Mouse (Mus musculus): Measurements from ENCODE around the gene Atp5s.
A peak's percentile ranks its signal among the peaks of the same experiment; 100 is the strongest.

The Atp5s gene

DNA sequence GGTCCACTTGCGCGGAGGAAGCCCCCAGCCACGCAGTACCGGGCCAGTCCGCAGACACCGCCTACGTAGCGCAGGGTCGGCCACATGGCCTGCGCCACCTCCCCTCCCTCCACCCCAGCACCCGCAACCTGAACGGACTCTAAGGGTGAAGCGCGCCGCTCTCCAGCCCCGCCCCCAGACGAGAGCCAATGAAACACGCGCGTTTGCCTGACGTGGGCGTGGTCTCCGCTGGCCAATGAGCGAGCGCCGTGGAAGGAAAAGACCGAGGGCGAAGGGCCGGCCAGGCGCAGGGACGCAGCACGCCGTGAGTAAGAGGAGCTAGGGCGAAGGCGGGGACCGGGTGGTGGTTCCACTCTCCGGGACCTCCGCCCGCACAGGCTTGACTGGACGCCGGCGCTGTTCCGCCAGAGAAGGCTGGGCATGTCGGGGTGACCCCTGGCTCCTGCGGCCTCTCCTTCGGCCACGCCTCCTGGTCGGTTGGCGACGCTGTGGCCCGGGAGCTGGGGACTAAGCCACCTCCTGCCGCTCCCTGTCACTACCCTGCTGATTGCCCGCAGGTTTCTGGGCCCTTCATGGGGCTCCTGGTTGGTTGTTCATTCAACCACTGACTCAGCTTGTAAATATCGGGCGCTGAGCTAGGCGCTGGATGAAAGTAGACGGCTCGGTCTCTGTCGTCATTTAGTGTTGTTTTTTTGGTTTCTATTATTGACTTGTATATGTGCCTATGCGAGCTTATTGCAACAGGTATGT lies at the start of gene Atp5s, which contains the start of gene L2hgdh:
TSS of gene Atp5s (plus strand) at position 240 of the 750 bp plus-strand sequence.
TSS of gene L2hgdh (minus strand) at position 163 of the 750 bp plus-strand sequence.
- DNase-seq (ENCODE audit: extremely low read depth, insufficient read length, low spot score), result peak; percentile 97

DNA sequence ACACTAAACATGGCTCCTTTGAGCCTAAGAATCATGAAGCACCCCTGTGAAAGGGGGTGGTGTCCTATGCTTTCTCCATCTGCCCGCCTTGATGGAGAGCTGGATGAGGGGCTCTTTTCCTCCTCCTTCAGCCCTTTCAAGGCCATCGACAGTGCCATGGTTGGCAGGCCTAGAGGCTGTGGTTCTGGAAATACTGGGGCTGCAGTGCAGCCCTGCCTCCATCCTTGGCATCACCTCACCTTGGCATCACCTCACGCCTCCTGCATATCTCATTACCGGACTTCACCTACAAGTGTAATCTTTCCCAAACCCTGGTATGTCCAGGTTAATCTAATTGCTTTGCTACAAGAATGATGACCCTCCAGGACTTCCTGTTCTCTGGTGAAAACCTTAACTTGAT lies 48.6 kb upstream of the Atp5s start:
- no peak for DNase-seq (ENCODE audit: extremely low read depth, insufficient read length, low spot score)

DNA sequence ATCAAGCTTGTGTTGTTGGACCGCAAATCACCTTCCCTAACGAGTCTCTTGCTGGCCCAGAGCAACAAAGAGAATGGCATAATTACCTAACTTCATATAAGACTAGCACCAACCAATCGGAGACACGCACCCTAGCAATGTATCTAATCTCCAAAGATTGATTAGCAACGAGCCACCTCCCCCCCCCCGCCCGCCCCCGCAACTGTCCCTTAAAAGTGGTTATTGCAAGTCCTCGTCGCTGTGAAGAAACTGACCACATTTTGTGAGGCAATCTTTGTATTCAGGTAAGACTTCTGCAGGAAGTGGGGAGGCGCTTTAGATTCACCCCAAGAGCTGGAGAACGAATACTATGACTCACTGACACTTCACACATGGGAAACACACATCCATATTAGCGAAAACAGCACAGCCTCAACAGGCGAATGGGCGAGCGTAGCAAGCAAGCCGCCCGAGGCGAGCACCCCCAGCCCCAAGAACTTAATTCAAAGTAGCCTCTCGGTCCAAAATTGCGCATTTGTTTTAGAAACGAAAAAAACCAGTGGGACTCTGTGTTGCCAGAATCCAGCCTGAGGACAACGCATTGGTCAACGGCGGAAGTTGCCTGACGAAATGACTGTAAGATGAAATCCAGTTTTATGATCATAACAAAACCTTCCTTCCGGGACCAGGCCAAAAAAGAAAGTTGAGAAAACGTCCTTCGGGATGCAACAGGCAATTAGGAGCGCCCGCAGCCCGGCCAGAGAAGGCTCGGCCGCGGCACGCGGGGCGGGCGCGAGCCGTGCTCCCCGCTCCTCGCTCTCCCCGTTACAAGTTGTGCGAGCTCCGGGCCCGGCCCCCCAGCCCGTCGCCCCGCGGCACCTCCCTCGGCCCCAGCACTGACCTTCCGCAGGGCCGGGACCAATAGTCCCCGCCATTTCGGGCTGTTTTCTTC lies 43.9 kb upstream of the Atp5s start:
- DNase-seq (ENCODE audit: extremely low read depth, insufficient read length, low spot score), result peak; percentile 79

DNA sequence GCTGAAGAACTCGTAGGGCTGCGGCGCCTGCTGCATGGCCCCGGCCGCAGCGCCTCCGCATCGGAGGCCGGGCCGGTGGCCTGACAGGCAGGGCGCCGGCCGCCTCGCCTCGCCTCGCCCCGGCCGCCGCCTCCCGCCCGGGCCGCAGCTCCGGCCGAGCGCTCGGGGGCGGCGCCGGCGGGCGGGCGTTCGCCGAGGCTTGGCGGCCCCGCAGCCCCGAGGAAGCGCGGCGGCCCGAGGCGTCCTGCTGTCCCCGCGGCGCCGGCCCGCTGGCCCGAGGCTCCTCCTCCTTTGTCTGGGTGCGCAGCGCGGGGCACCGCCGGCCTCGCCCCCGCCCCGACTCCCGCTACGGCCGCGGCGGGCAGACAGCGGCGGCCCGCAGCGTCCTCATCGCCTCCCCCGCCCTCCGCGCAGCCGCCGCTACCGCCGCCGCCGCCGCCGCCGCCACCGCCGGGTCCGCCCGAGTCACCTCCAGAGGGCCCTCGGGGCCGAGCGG lies 43.1 kb upstream of the Atp5s start, which contains the start of gene Sos2:
TSS of gene Sos2 (minus strand) at position 287 of the 496 bp plus-strand sequence.
- DNase-seq (ENCODE audit: extremely low read depth, insufficient read length, low spot score), result peak; percentile 52

DNA sequence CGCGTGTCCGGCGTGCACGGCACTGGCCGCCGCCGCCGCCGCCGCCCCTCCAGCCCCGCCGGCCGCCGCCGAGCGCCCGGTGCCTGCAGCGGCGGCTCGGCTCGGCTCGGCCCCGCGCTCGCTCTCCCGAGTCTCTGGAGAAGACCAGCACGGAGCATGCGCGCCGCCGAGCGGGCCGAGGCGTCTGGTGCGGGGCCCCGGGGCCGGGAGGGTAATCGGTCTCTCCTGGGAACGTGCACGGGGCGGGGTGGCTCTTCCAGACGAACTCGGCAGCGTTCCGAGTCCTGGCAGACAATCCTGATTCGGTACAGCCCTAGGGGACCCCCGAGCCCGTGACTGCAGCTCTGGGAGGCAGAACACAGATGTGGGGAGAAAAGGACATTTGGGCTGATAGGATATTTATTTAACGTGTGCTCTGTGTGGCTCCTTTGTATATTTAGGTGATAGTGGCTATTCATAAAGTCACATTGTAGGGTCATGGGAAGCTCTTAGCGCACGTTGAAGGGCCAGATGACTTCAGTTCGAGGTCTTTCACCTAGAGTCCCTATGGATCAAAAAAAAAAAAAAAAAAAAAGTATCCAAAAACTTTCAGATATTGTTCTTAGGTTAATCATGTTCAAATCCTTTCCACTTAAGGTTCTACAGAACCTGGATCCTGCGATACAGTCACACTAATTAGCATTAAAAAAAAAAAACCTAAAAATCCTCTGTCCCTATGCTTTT lies 42.5 kb upstream of the Atp5s start:
- peak; percentile 85 for DNase-seq (ENCODE audit: extremely low read depth, insufficient read length, low spot score)

DNA sequence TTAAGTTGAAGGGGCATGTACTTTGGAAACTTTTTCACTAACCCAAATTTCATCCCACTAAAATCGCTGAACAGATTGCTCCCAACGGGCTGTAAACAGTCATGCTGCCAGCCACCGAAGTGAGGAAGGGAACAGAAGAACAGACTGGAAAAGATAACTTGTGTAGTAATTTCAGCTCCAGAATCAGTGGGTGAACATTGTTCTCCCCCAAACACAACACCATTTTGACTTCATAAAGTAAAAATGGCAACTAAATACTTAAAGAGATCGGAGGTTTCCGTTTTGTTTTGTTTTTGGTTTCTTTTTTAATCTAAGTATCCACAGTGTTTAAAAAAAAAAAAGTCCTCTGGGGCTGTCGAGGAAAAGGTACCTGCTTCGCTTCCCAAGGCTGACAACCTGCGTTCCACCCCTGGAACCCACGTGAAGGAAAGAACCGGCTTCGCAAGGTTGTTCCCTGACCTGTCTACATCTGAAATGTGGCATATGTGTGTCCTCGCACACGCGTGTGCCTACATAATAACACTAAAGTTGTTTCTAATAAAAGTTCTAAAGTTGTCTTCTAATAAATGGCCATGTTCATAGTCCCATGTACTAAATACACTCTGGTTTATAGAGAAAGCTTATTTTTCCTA lies 41.8 kb upstream of the Atp5s start:
- peak; percentile 8 for DNase-seq (ENCODE audit: extremely low read depth, insufficient read length, low spot score)

DNA sequence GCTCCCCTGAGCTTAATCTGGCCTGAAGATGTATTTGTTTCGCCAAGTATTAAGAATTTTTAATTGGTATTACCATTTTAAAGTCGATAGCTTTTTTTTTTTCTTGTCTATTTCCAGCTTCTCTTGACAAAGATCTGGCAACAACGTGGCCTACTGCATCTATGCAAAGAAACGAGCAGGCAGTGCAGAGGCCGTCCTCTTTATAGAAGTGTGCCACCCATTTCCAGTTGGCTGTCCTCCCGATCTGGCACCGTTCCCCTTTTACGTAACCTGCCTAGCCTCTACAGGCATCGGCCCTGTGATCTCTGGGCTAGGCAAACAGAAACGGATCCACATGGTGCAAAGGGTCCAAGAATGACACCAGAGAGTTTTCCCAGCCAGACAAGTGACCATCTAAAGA lies 41.2 kb upstream of the Atp5s start:
- DNase-seq (ENCODE audit: extremely low read depth, insufficient read length, low spot score), result peak; percentile 65

DNA sequence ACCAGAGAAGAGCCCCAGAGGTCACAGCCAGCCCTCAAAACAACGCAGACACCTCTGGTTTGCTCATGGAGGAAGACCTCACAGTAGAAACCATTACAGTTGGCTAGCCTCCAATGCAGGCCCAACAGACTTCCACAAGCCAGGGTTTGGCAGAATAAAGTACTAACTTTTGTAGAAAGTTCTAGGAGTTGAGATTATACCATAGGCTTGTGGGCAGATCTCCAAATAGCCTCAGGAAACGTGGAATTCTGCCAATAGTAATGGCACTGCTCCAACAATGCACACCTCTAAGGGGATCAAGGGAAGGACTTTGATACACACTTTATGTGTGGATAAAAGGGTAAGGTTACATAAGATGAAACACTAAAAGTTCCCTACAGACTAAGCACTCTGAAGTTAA lies 36.4 kb upstream of the Atp5s start:
- DNase-seq (ENCODE audit: extremely low read depth, insufficient read length, low spot score), result no peak

DNA sequence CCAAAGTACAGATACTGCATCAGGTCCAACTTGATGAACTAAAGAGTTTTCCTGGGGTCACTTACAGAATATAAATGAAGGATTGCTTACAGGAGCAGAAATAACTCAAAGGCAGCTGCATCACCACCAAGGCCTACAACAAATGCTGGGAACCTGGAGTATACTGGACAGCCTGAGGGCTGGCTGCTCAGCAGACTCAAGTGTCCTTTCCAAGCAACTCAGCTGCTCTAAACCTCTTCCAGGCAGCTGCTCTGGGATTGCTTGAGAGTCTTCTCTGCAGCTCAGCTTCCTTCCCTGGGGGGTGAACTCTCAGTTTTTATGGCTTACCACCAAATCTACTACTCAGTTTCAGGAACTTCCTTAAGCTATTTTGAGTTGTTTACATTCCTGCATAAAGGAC lies 35.7 kb upstream of the Atp5s start:
- no peak for DNase-seq (ENCODE audit: extremely low read depth, insufficient read length, low spot score)

DNA sequence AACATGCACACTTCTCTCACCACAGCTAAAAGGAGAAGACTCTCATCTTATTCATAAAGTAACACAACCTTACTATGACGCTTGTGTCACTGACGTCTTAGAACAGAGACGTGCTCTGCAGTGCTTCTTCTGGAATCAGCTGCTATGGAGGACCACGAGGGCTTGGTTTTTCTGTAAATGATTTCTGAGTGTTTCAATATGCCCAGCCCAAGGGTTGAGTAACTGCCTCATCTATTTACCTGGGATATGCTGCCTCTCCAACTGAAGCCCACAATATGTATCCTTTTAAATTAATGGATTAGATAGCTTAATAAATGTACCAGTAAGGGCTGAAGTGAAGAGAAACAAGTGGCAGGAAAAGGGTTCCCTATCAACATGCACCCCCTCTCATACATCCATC lies 34.0 kb upstream of the Atp5s start:
- no peak for DNase-seq (ENCODE audit: extremely low read depth, insufficient read length, low spot score)

DNA sequence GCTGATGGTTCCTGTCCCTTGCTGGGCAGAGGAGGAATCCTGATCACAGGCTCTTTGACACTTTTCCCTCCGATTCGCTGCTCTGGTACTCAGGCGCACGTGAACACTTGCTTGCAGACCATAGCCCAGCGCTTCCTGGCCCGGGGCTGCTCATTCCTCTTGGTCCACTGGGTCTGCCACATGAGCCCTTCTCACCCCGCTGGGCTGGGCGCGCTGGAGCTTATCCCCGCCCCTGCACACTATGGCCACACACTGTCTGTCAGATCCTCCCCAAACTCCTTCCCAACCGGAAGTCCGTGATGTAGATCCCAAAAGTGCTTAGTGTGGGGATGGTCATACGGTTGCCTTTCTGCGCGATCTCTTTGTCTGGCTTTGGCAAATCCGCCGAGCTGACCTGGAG lies 31.3 kb upstream of the Atp5s start:
- DNase-seq (ENCODE audit: extremely low read depth, insufficient read length, low spot score), result no peak

DNA sequence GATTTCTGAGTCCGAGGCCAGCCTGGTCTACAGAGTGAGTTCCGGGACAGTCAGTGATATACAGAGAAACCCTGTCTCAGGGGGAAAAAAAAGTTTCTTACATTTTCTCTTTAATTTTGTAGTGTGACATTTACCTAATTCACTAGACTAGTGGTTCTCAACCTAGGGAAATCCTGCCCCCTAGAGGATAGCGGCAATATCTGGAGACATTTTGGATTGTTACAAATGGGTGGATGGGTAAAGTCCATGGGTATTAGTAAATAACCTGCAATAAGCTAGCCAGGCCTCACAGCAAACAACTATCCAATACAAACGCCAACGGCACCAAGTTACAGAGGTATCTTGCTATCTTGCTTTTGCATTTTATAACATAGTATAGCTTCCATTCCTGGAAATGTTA lies 28.0 kb upstream of the Atp5s start:
- no peak for DNase-seq (ENCODE audit: extremely low read depth, insufficient read length, low spot score)

DNA sequence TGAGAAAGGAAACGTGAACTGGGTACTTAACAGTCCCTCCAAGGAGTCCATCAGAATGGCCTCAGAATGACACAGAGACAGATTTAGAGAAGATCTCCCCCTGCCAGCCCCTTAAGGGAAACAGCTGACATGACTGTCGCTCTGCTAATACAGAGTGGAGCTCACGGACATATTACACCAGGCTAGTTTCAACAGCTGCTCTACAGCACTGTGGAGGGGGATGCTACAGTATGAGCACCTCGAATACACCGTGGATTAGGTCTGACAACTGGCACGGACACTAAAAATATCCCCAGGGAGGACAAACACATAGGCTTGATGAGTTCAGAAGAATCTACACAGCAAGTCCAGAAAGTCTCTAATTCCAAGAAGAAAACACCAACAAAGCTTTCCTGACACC lies 26.4 kb upstream of the Atp5s start:
- no peak for DNase-seq (ENCODE audit: extremely low read depth, insufficient read length, low spot score)

DNA sequence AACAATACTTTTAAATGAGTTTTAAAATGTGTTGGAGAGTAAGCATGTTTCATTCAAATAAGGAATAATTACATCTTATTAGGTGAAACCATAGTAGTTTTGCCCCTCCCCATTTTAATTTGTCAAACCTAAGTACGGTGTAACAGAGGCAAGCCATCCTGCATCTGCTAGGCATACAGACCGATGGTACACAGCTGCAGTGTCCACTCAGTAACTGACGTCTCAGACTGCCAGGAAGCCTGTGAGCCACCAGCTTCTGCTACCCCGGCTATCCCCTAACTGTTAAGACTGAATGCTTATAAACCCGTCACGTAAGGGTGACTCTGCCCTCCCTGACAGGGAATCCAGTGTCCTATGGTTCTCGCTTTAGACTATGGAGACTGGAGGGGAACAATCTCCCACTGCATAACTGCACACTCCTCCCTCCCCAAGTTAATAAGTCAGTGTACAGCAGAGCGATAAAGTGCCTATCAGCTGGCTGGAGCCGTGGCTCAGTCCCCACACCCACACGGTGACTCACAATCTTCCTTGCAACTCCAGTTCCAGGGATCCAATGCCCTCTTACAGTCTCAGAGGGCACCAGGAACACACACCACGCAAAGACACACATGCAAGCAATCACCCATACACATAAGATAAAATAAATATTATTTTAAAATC lies 19.8 kb upstream of the Atp5s start:
- DNase-seq (ENCODE audit: extremely low read depth, insufficient read length, low spot score), result no peak

DNA sequence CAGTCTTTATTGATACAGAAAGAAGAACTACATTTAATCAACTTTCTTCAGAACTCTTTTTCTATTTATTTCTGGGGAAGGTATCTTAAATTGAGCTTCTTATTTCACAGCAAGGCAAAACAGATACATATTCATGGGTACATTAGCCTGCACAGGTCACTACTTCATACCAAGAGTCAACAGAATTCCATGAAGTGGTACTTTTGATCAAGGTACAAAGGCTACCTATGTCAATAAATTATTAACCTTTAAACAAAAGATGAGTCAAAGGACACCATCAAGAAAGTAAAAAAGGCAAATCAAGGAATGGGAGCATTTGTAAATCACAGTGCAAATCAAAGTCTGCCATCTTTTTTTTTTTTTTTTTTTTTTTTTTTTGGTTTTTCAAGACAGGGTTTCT lies 11.1 kb upstream of the Atp5s start:
- no peak for DNase-seq (ENCODE audit: extremely low read depth, insufficient read length, low spot score)

DNA sequence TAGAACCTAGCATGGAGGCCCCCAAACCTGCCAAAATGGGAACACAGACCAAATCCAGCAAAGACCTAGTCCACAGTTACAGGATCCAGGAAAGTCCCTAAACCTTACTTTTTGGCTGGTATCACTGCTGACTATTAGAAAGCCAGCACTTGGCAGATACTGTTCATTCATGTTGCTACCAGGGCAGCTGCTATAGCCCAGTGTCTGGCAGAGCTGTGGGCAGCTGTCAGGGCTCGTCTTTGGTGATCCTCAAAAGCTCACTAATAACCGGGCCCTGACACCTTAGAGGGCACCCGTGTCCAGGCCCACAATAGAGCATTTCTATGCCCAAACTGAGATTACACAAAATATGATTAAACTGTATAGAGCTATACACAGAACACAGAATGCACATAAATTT lies 1.9 kb upstream of the Atp5s start:
- no peak for DNase-seq (ENCODE audit: extremely low read depth, insufficient read length, low spot score)

DNA sequence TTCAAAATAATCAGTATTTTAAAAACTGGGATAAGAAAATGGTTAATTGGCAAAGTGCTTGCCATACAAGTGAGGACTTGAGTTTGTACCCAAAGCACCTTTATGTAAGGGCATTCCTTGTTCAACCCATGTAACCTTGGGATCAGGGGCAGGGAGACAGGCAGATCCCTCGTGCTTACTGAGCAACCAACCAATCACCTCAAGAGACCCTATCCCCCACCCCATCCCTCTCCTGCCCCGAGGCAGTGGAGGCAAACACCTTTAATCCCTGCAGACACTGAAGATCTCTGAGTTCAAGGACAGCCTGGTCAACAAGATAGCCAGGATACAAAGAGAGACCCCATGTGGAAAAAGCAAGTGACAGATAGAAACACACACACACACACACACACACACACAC lies 1.4 kb upstream of the Atp5s start:
- no peak for DNase-seq (ENCODE audit: extremely low read depth, insufficient read length, low spot score)

DNA sequence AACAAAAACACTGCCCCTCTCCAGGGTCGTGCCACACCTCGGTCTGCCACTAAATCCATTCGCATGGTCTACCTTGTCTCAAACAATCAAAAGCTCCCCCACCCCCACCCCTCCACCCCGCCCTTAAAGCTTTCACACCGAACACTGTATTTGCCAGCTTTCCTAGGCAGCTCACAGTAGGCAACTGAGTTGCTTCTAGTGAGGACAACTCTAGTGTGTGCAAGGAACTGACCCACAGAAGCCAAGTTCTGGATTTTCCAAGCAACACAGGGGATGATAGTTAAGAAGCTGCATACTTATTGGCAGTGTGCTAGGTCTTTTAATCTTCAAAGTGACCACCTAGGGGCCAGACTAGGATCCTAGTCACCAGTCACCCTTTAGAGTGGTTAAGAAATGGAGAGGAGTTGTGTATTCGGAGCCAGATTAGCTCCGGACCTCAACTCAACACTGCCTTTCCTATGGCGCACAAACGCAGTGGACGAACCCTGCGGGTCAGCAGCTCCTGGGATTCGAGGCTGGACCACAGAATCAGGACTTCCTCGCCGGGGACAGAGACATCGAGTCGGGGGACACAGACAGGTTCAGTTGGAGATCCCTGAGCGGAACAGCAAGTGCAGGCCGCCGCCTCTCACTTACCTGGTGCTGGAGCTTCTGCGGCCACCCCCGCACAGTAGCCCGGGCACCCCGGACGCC lies 586 bp upstream of the Atp5s start:
- DNase-seq (ENCODE audit: extremely low read depth, insufficient read length, low spot score), result no peak

DNA sequence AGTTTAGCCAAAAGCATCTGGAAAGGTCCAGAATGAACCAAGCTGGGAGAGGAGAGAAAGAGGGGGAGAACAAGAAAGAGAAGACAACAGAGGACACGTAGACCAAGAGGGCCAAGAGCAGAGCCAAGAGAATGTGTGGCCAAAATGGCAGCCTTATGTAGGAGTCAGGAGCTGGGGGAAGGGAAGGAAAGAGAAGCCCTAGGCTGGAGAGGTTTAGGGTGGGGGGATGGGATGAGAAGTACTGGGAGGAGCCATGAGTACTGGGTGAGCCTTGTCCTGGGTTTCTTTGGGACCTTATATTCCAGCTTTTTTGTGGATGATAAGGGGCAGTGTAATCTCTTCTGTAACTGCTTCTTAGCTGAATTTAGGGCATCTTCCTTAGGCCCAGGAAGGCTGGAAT lies 4.5 kb downstream of the Atp5s start:
- DNase-seq (ENCODE audit: extremely low read depth, insufficient read length, low spot score), result no peak

All from 3134 (cell line).